Mouse (Mus musculus) frontal cortex, postnatal 36 days (tissue): ENCODE results near the gene Ivns1abp.
"Not testable (repeated sequence)": the region's sequence is repeated elsewhere in the genome, so short reads cannot be mapped to it uniquely, and the experiment has no call there.

Source experiments
- DNase-seq, 2 experiments: peaks; one replicate each; pipeline ENCODE4 v3.0.0; 2022; ENCODE audit warnings: low spot score in 2 of 2

Gene Ivns1abp

GRCm38 (mm10) chr1:151344283-151345108 lies at the start of gene Ivns1abp:
Ivns1abp (plus strand) TSS chr1:151344477.
- peak; percentile 95 to 98 for DNase-seq

GRCm38 (mm10) chr1:151295486-151295885 lies 48.8 kb upstream of the Ivns1abp start:
- DNase-seq, result no peak

GRCm38 (mm10) chr1:151296621-151297020 lies 47.7 kb upstream of the Ivns1abp start:
- no peak for DNase-seq

- no peak for DNase-seq
These were observed 47.3 kb upstream of the Ivns1abp start for GRCm38 (mm10) chr1:151297025-151297424.

GRCm38 (mm10) chr1:151297596-151297995 lies 46.7 kb upstream of the Ivns1abp start:
- no peak for DNase-seq

- DNase-seq, result no peak
These were observed 42.8 kb upstream of the Ivns1abp start for GRCm38 (mm10) chr1:151301456-151301855.

- DNase-seq, result peak in 1 of 2 experiments; percentile 43
These were observed 42.4 kb upstream of the Ivns1abp start for GRCm38 (mm10) chr1:151301904-151302303.

- no peak for DNase-seq
These were observed 41.0 kb upstream of the Ivns1abp start for GRCm38 (mm10) chr1:151303265-151303664.

GRCm38 (mm10) chr1:151305001-151305400 lies 39.3 kb upstream of the Ivns1abp start:
- DNase-seq, result not testable (repeated sequence)

- no peak for DNase-seq
These were observed 37.2 kb upstream of the Ivns1abp start for GRCm38 (mm10) chr1:151307059-151307458.

GRCm38 (mm10) chr1:151307821-151308220 lies 36.5 kb upstream of the Ivns1abp start:
- no peak for DNase-seq

GRCm38 (mm10) chr1:151308508-151308907 lies 35.8 kb upstream of the Ivns1abp start:
- DNase-seq, result no peak

GRCm38 (mm10) chr1:151310511-151310910 lies 33.8 kb upstream of the Ivns1abp start:
- DNase-seq, result no peak

- DNase-seq, result no peak
These were observed 32.9 kb upstream of the Ivns1abp start for GRCm38 (mm10) chr1:151311379-151311778.

- no peak for DNase-seq
These were observed 25.0 kb upstream of the Ivns1abp start for GRCm38 (mm10) chr1:151319267-151319666.

GRCm38 (mm10) chr1:151320408-151320807 lies 23.9 kb upstream of the Ivns1abp start:
- DNase-seq, result no peak

GRCm38 (mm10) chr1:151325328-151325727 lies 18.9 kb upstream of the Ivns1abp start:
- DNase-seq, result no peak

- DNase-seq, result no peak
These were observed 15.8 kb upstream of the Ivns1abp start for GRCm38 (mm10) chr1:151328341-151329097.

- DNase-seq, result no peak
These were observed 14.7 kb upstream of the Ivns1abp start for GRCm38 (mm10) chr1:151329601-151330000.

- no peak for DNase-seq
These were observed 11.5 kb upstream of the Ivns1abp start for GRCm38 (mm10) chr1:151332819-151333218.

GRCm38 (mm10) chr1:151338234-151338633 lies 6.0 kb upstream of the Ivns1abp start:
- DNase-seq, result no peak

- no peak for DNase-seq
These were observed 5.3 kb upstream of the Ivns1abp start for GRCm38 (mm10) chr1:151338941-151339340.
